Mouse (Mus musculus) cerebellum, adult 11 months (tissue): ENCODE results near the gene Tecr.
"Not testable (repeated sequence)": the region's sequence is repeated elsewhere in the genome, so short reads cannot be mapped to it uniquely, and the experiment has no call there.

Source experiments
- DNase-seq: peaks from one replicate; pipeline ENCODE4 v3.0.0; 2022

Gene Tecr

GRCm38 (mm10) chr8:83617111-83617510 is 9.3 kb upstream of the Tecr start:
- DNase-seq = no peak

- DNase-seq = no peak
Observed at GRCm38 (mm10) chr8:83616625-83617024, 8.9 kb upstream of the Tecr start.

- DNase-seq = no peak
Observed at GRCm38 (mm10) chr8:83613695-83614094, 5.9 kb upstream of the Tecr start.

GRCm38 (mm10) chr8:83611921-83612320 is 4.2 kb upstream of the Tecr start:
- no peak for DNase-seq

GRCm38 (mm10) chr8:83609547-83610180 is 1.9 kb upstream of the Tecr start:
- no peak for DNase-seq

- DNase-seq = no peak
Observed at GRCm38 (mm10) chr8:83609086-83609485, 1.3 kb upstream of the Tecr start.

GRCm38 (mm10) chr8:83608398-83608829 is 643 bp upstream of the Tecr start:
- DNase-seq = no peak

- DNase-seq = no peak
Observed at GRCm38 (mm10) chr8:83602650-83603029, 5.1 kb downstream of the Tecr start.

- DNase-seq = no peak
Observed at GRCm38 (mm10) chr8:83599814-83600213, 8.0 kb downstream of the Tecr start.

- DNase-seq = no peak
Observed at GRCm38 (mm10) chr8:83598146-83598545, 9.6 kb downstream of the Tecr start.

GRCm38 (mm10) chr8:83596369-83596768 is 11.4 kb downstream of the Tecr start:
- no peak for DNase-seq

GRCm38 (mm10) chr8:83595050-83595345 is 12.8 kb downstream of the Tecr start:
- DNase-seq = not testable (repeated sequence)

- DNase-seq = peak; percentile 98
Observed at GRCm38 (mm10) chr8:83594167-83595049, 13.4 kb downstream of the Tecr start.

- DNase-seq = no peak
Observed at GRCm38 (mm10) chr8:83593325-83594166, 14.2 kb downstream of the Tecr start.

- DNase-seq = no peak
Observed at GRCm38 (mm10) chr8:83592682-83593081, 15.1 kb downstream of the Tecr start.

- DNase-seq = no peak
Observed at GRCm38 (mm10) chr8:83590488-83591023, 17.2 kb downstream of the Tecr start.

- no peak for DNase-seq
Observed at GRCm38 (mm10) chr8:83588886-83589285, 18.9 kb downstream of the Tecr start.

GRCm38 (mm10) chr8:83587644-83588043 is 20.1 kb downstream of the Tecr start:
- no peak for DNase-seq

GRCm38 (mm10) chr8:83585333-83585732 is 22.4 kb downstream of the Tecr start:
- DNase-seq = no peak

- DNase-seq = no peak
Observed at GRCm38 (mm10) chr8:83584771-83585170, 23.0 kb downstream of the Tecr start.

GRCm38 (mm10) chr8:83583236-83583635 is 24.5 kb downstream of the Tecr start:
- DNase-seq = peak; percentile 1

GRCm38 (mm10) chr8:83582226-83582625 is 25.5 kb downstream of the Tecr start:
- DNase-seq = peak; percentile 25

- DNase-seq = peak; percentile 8
Observed at GRCm38 (mm10) chr8:83580826-83581225, 26.9 kb downstream of the Tecr start.
